Mouse (Mus musculus) frontal cortex, adult (tissue): ENCODE measurements around the gene Gnpda2.

Experiments
- ATAC-seq: cut with Nextera tagmentation; 2 replicates; pipeline ENCODE4 v1.9.2; 2017; ENCODE audit warnings: mild to moderate bottlenecking, moderate library complexity, mixed read lengths; ENCODE audit not compliant: low TSS enrichment

Gnpda2 gene

DNA sequence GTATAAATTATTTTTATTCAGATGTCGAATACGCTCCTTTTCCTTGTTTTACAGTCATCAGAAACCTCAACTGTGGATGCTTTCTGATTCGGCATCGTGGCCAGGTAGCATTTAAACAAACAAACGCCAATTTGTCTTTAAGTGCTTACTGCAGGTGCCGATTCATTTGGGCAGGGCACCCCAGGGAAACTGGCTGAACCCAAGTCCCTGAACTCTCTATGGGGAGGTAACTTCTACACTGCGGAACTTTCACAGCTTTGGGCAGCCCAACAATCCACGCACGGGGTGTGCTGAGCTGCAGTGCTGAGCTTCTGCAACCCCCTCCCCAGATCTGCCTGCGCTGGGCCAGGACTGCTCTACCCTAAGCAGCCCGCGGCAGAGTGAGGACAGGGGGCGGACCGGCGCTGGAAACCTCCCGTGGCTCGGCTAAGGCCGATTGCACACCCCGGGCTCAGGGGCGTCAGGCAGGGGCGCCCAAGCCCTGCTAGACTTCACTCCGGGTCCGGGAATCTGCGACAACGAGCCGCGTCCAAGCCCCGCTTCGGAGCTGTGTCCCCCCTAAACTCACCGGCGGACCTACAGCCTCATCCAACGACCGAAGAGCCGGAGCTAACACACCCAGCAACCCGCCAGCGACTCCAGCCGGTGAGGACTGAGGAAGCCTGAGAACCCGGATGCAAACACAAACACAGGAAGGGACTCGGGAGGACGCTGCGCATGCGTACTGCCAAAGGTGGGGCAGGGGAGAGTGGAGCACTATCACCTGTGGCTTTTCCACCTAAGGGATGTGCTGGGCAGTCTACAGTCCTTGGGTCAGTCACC is at the start of gene Gnpda2:
TSS of gene Gnpda2 (minus strand) at position 701 of the 822 bp plus-strand sequence.
- ATAC-seq = peak; percentile 99

GRCm38 (mm10) chr5:69634766-69635165 is 42.6 kb upstream of the Gnpda2 start:
- ATAC-seq = no peak

GRCm38 (mm10) chr5:69620899-69621298 is 28.8 kb upstream of the Gnpda2 start:
- peak; percentile 95 for ATAC-seq

DNA sequence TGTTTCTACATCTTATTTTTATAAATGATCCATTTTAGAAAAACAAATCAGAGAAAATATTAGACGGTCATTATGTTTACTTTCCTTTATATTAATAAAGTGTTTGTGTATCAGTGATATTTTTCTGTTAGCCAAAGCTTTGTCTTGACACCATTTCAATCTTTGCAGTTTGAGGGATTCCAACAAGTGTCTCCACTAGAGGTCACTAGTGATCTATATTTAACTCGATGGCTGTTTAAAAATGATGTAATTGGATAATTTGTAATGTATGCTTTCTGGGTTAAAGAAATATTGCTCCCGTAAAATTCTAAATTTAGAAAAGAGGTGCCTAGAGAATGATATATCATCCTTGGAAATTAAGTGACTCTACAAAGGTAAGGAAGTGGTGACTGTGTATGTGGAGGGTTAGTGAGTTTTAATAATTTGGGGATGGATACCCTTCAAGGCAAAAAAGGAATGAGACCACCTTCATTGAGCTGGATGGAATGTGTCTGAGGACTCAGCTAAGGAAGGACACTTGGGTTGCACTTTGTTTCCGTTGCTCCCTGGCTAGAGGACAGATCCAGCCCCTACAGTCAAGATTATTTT is 21.2 kb upstream of the Gnpda2 start:
- peak; percentile 69 for ATAC-seq

DNA sequence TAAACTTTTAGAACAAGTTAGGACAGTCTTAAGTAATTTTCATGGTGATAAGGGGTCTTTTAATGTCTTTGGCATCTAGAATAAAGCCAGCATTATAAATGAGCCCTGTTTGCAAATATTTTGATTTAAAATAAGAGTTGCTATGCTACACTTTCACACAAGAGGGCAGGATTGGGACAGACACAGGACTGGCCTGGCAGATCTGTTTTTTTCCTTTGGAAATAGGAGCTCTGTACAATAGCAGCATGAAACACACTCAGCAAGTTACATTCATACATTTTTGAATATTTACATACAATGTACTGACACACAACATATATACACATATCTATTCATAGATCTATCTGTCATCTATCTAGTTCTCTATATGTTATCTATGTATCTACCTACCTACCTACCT is 8.9 kb upstream of the Gnpda2 start:
- peak; percentile 86 for ATAC-seq

DNA sequence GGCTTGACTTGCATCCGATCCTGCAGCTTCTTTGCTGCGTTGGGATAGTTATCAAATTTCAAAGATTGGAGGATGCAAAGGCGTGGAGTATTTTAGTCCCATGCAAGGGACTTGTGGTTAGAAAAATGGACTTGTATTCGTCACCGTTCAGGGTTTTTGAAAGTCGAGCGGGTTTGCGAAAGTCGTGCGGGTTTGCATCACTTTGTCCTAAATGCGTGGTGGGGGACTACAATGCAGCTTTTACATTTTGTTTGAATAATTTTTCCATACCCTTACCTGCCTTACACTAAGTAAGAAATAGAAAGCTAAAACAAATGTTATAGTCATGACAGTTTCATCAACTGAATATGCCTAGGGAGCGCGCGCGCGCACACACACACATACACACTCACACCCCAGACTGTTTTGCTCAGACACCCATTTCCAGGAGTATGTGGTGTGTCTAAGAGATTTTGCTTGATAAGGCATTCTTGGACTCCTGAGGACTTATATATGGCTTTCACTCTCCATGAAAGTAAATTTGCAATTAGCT is 34.7 kb downstream of the Gnpda2 start:
- peak; percentile 32 for ATAC-seq

DNA sequence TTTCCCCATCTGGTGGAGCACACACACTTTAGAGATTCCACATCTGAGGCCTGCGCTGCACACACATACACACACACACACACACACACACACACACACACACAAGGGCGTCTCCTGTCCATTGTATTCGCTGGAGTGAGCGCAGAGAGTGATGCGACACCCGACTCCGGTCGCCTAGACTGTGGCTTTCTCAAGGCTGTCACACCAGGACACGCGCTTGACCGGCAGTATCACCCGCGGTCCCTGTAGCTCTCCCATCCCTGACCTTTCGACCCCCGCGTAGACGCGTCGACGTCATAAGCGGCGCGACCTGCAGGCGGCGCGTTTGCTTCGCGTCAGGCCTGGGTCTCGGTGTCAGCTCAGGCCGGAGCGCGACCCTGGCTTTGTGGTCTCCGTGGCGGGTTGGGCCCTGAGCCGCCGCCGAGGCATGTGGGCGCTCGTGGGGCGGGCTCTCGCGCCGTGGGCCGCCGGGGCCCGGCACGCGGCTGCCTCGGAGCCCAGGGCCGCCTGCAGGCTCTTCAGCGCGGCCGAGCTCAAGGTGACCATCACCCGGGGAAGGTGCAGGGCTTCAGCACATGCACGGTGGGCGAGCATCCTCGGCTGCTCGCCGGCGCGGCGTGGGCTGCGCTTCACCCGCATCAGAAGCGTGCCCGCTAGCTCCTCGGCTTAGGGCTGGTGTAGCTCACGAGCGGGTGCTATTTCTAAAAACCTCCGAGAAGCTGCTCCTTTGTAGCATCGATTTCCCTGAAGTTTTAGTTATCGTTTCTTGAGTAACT is 35.3 kb downstream of the Gnpda2 start, which contains the start of gene Guf1:
TSS of gene Guf1 (plus strand) at position 296 of the 776 bp plus-strand sequence.
- peak; percentile 92 for ATAC-seq

GRCm38 (mm10) chr5:69542489-69542888 is 49.7 kb downstream of the Gnpda2 start, which contains the start of gene Yipf7:
Gene Yipf7 (minus strand): TSS chr5:69542648.
- peak; percentile 97 for ATAC-seq

- ATAC-seq = no peak
Observed at GRCm38 (mm10) chr5:69541680-69542079, 50.5 kb downstream of the Gnpda2 start.

DNA sequence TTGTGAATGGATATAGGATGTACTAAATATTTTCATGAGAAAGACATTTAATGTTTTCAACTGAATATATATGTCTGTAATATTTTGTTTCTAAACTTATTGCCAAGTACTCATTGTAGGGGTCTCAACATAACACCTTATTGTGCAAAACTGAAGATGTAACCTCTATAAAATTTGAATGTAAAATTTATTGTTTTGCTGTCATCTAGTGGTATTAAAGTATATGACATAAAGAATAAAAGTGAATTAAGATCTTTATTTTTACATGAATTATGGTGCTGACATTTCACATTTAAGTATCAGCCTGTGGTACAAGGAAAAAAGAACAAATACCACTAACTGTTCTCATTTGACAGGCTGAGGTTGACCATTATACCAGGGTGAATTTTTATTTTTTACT is 68.2 kb downstream of the Gnpda2 start:
- ATAC-seq = no peak
